Mouse (Mus musculus) hindbrain, embryonic 13.5 days (tissue): ENCODE data around the gene Rapgef1. TPM values are rescaled to one million over a fixed set of nuclear protein-coding genes. Genes with fewer than 3 reads are reported as not detected.

Experiments used
- ATAC-seq: fragments of 200-750 bp; cut with Nextera tagmentation; 2 replicates; pipeline ENCODE4 v1.8.0; 2017; ENCODE audit warnings: moderate TSS enrichment; ENCODE audit not compliant: low FRiP score
- H3K27ac ChIP-seq: fragments of 300-500 bp; sonication (generic); 2 replicates; pipeline ENCODE4 v1.5.1; 2015; ENCODE audit warnings: inconsistent platforms, mild to moderate bottlenecking, moderate library complexity
- H3K27me3 ChIP-seq: fragments of 300-500 bp; sonication (generic); 2 replicates; pipeline ENCODE4 v1.6.1; 2015; ENCODE audit warnings: mild to moderate bottlenecking, inconsistent platforms
- H3K36me3 ChIP-seq: fragments of 300-500 bp; sonication (generic); 2 replicates; pipeline ENCODE4 v1.6.1; 2015; ENCODE audit warnings: mild to moderate bottlenecking, inconsistent platforms
- H3K4me1 ChIP-seq: fragments of 300-500 bp; sonication (generic); replicated peaks from 2 replicates; pipeline ENCODE4 v1.6.1; 2015; ENCODE audit warnings: inconsistent platforms
- H3K4me2 ChIP-seq: fragments of 300-500 bp; sonication (generic); 2 replicates; pipeline ENCODE4 v1.6.1; 2015; ENCODE audit warnings: inconsistent platforms, mild to moderate bottlenecking, moderate library complexity
- H3K4me3 ChIP-seq: fragments of 300-500 bp; sonication (generic); 2 replicates; pipeline ENCODE4 v1.5.1; 2015; ENCODE audit warnings: mild to moderate bottlenecking, inconsistent platforms
- H3K9ac ChIP-seq: fragments of 300-500 bp; sonication (generic); 2 replicates; pipeline ENCODE4 v1.6.1; 2015; ENCODE audit warnings: mild to moderate bottlenecking, inconsistent platforms
- H3K9me3 ChIP-seq: fragments of 300-500 bp; sonication (generic); 2 replicates; pipeline ENCODE4 v1.6.1; 2016; ENCODE audit warnings: inconsistent platforms
- WGBS: fragments of 180-500 bp; shearing (Covaris S2); methylation state at CpG from one replicate; pipeline ENCODE4 v1.1.7; 2015; 5-methylcytosine and 5-hydroxymethylcytosine counted together
- polyA plus RNA-seq: library from polyadenylated mRNA; unstranded; fragments of >200 nt; fragmentation: Nextera tagmentation; extraction: Ambion mirVana; gene quantifications from 2 replicates; pipeline ENCODE4 v1.2.1, GENCODE M21; 2015

Gene Rapgef1
- polyA plus RNA-seq: 14.3 and 16.1 TPM in 2 replicates

DNA sequence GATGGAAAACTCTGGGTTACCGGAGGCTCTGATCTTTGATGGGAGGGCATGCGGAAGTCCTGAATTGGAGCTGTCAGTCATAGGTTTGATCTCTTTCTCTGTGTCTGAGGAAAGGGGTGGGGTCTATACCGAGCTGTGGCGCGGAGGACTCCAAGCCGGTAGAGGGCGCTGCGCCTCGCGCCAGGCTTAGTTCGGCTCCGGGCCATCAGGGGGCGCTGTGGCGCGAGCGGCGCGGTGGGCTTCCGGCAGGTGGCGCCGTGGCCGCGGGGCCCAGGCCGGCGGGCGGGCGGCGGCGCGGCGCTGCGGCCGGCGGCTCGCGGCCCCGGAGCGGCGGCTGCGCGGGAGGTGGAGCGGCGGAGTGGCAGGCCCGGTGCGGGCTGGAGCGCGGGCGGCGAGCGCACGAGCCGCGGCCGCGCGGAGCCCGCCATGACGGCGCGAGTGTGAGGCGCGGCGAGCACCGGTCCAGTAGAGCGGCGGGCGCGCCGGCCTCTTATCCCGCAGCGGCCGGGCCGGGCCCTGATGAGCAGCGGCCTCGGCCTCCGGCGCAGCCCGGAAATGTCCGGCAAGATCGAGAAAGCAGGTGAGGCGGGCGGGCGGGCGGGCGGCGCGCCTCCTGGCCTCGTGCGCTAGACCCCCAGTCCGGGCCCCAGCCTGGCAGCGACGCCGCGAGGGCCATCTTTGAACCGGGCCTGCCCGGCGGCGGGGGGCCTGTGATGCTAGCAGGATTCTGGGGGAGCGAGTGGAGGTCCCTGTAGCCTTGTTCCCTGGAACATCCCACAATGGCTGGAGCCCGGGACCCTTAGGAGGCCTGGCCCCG lies at the start of gene Rapgef1:
Rapgef1 (plus strand) TSS at position 237 of the 817 bp plus-strand sequence.
- Histone ChIP-seq H3K36me3 (no peaks in the 10 kb centered on the region), H3K9ac (peak within 1 kb of the TSS; percentile 92), H3K4me1 (peaks cover 43% of the 10 kb centered on the region), H3K4me3 (peak within 1 kb of the TSS; percentile 79), H3K9me3 (no peaks in the 10 kb centered on the region), H3K27me3 (no peaks in the 10 kb centered on the region), H3K27ac (peak within 1 kb of the TSS; percentile 92), H3K4me2 (peak within 1 kb of the TSS; percentile 83)
- under 1% methylated on average over 56 of the region's 101 CpGs for WGBS
- peak; percentile 81 for ATAC-seq

DNA sequence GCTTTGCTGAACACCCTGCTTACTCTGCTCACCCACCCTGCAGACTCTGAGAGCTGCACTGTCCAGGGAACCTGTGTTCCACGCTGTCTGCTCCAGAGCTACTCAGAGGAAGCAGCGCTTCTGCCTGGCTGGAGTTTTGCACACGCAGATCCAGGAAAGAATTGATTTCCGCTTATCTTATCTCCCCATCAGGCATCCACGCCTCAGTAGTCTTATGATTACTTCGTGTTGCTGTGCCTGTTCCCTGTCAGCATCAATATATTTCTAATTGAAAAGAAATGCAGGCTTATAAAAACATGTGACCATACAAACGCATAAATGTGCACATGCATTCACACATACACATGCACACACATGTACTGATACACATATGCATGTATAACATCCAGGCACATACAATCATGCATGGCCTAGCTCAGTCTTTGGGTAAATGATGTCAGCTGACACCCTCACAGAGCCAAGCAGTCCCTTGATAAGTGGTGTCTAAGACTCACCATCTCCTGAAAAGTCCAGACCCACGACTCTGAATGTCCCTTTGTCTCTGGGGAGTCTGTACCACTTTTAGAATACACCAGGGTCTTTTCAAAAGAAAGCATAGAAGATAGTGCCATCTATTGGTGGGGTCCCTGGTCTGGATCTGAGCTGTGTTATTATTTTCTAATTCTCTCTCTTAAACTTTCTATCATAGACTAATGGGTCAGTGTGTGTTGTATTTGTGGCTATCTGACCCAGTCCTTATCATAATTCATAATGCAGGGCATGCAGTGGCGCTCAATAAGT lies 47.4 kb upstream of the Rapgef1 start:
- Histone ChIP-seq H3K36me3 (no peaks in the 10 kb centered on the region), H3K4me2 (no peak overlapping the region), H3K4me3 (no peak overlapping the region), H3K27ac (no peak overlapping the region), H3K9ac (no peak overlapping the region), H3K9me3 (no peaks in the 10 kb centered on the region), H3K27me3 (peaks cover 8% of the 10 kb centered on the region; the same call in 1 of the 2 replicates), H3K4me1 (peaks cover 30% of the 10 kb centered on the region)
- no peak for ATAC-seq
- WGBS: 56% methylated on average over 9 of the region's 9 CpGs

DNA sequence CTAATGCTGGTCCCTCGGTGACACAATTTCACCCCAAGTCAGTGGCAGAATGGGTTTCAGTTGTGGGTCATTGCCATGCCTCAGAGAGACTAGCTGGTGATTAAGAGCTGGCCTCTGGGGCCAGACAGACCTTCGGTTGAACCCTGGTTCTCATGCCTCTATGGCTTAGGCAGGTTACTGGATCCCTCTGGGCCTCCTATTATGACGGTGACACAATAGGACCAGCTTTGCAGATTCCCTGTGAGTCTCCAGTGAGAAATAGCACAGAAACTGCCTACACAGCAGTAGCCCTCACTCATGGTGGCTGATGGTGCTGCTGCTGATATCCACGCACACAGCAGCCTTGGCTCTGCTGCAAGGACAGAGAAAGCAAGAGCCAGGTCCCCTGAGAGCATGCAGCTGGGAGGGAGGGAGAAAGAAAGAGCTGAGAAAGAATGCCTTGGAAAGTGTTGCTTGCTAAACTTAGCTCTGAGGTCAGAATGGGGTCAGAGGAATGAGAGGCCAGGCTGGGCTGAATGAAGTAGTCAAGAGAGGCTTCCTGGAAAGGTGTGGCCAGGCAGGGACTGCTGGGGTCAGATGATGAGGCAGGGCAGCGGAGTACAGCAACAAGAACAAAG lies 46.6 kb upstream of the Rapgef1 start:
- ATAC-seq: no peak
- peaks cover 3% of the 10 kb centered on the region; the same call in 1 of the 2 replicates for H3K27me3 ChIP-seq
- 18% methylated on average over 5 of the region's 5 CpGs for WGBS
- no peak overlapping the region for H3K9ac ChIP-seq
- peak overlapping the region; percentile 49; the same call in 1 of the 2 replicates for H3K27ac ChIP-seq
- H3K4me1 ChIP-seq: peaks cover 30% of the 10 kb centered on the region
- H3K36me3 ChIP-seq: no peaks in the 10 kb centered on the region
- no peak overlapping the region for H3K4me3 ChIP-seq
- no peak overlapping the region for H3K4me2 ChIP-seq
- no peaks in the 10 kb centered on the region for H3K9me3 ChIP-seq

- no peak overlapping the region for H3K4me3 ChIP-seq
- no peaks in the 10 kb centered on the region for H3K36me3 ChIP-seq
- peaks cover 30% of the 10 kb centered on the region for H3K4me1 ChIP-seq
- H3K9me3 ChIP-seq: no peaks in the 10 kb centered on the region
- no peak overlapping the region for H3K4me2 ChIP-seq
- ATAC-seq: 0 out of 2 replicates have a peak, but pooled peaks have one; percentile 25
- no peaks in the 10 kb centered on the region for H3K27me3 ChIP-seq
- no peak overlapping the region for H3K9ac ChIP-seq
- H3K27ac ChIP-seq: peak overlapping the region; percentile 45; the same call in 1 of the 2 replicates
- WGBS: 2% methylated on average over 5 of the region's 5 CpGs
Measured at GRCm38 (mm10) chr2:29573591-29573990, 45.9 kb upstream of the Rapgef1 start.

DNA sequence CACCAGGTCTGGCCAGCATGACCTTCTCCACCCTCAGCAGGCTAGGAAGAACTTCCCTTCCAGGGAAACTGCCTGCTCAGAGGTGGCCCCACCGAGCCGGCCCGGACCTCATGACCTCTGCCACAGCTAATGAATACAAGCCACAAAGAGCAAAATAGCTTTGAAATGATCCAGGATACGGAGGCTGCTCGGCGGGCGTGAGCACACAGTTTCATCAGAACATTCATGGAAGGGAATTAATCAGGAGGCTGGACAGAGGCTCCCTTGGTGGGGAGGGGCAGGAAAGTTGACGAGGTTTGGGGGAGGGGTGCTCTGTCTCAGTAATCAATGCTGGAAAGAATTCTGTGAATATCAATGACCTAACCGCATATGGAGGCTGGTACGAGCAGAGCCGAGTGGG lies 45.3 kb upstream of the Rapgef1 start:
- Histone ChIP-seq H3K4me2 (no peak overlapping the region), H3K27ac (0 out of 2 replicates have a peak overlapping the region, but pooled peaks have one; percentile 45), H3K4me1 (peaks cover 30% of the 10 kb centered on the region), H3K9me3 (no peaks in the 10 kb centered on the region), H3K4me3 (no peak overlapping the region), H3K36me3 (no peaks in the 10 kb centered on the region), H3K9ac (no peak overlapping the region), H3K27me3 (no peaks in the 10 kb centered on the region)
- 0 out of 2 replicates have a peak, but pooled peaks have one; percentile 47 for ATAC-seq
- WGBS: 4% methylated on average over 11 of the region's 11 CpGs

- WGBS: 3% methylated on average over 7 of the region's 7 CpGs
- no peak for ATAC-seq
Measured at GRCm38 (mm10) chr2:29582415-29582814, 37.1 kb upstream of the Rapgef1 start.

DNA sequence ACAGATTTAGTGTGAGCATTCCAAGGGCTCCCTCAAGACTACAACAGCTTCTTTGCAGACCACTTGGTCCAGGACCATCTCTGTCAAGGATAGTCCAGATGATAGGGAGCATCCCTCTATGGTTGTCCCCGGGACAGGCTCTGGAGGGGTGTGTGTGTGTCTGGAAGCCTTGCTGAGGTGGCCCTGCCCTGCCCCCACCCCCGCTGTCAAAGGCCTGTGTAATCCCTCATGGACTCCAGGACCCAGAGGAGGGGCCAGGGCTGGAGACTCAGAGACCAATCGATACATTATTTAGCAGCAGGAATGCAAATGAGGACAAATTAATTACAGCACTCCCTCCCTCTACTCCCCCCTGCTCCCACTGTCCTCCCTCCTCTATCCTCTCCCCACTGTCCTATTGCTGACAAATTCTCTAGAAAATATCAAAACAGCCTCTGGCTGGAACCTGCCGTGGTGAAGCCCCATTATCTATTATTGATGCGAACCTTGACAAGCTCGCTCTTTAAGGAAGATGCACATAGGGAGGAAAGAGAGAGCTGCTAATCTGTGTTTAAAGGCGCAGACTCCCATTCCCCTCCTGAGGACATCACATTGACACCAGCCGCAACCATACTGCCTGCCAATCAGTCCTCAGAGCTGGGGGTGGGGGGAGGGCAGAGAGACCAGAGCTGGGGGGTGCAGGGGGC lies 33.4 kb upstream of the Rapgef1 start:
- WGBS: 21% methylated on average over 8 of the region's 8 CpGs
- peak overlapping the region; percentile 55 for H3K27ac ChIP-seq
- no peaks in the 10 kb centered on the region for H3K27me3 ChIP-seq
- H3K9ac ChIP-seq: 0 out of 2 replicates have a peak overlapping the region, but pooled peaks have one; percentile 14
- H3K4me1 ChIP-seq: peaks cover 17% of the 10 kb centered on the region
- no peak overlapping the region for H3K4me3 ChIP-seq
- no peaks in the 10 kb centered on the region for H3K9me3 ChIP-seq
- H3K36me3 ChIP-seq: no peaks in the 10 kb centered on the region
- 0 out of 2 replicates have a peak overlapping the region, but pooled peaks have one; percentile 21 for H3K4me2 ChIP-seq
- peak; percentile 46 for ATAC-seq

More at GRCm38 (mm10) chr2:29582415-29582814, 37.1 kb upstream of the Rapgef1 start:
- H3K4me1 ChIP-seq: peaks cover 17% of the 10 kb centered on the region
- H3K4me3 ChIP-seq: no peak overlapping the region
- H3K9ac ChIP-seq: no peak overlapping the region
- no peaks in the 10 kb centered on the region for H3K9me3 ChIP-seq
- H3K4me2 ChIP-seq: no peak overlapping the region
- H3K27me3 ChIP-seq: no peaks in the 10 kb centered on the region
- no peak overlapping the region for H3K27ac ChIP-seq
- no peaks in the 10 kb centered on the region for H3K36me3 ChIP-seq

- no peak overlapping the region for H3K4me3 ChIP-seq
- WGBS: 72% methylated on average over 4 of the region's 4 CpGs
- H3K4me2 ChIP-seq: no peak overlapping the region
- H3K27me3 ChIP-seq: no peaks in the 10 kb centered on the region
- no peaks in the 10 kb centered on the region for H3K36me3 ChIP-seq
- no peak for ATAC-seq
- peaks cover 20% of the 10 kb centered on the region for H3K4me1 ChIP-seq
- no peak overlapping the region for H3K9ac ChIP-seq
- no peak overlapping the region for H3K27ac ChIP-seq
- H3K9me3 ChIP-seq: no peaks in the 10 kb centered on the region
Measured at GRCm38 (mm10) chr2:29588006-29588405, 31.5 kb upstream of the Rapgef1 start.

- 23% methylated on average over 10 of the region's 10 CpGs for WGBS
Measured at GRCm38 (mm10) chr2:29589266-29589665, 30.3 kb upstream of the Rapgef1 start.

GRCm38 (mm10) chr2:29591626-29592025 lies 27.9 kb upstream of the Rapgef1 start:
- no peak overlapping the region for H3K4me3 ChIP-seq
- H3K27me3 ChIP-seq: no peaks in the 10 kb centered on the region
- H3K27ac ChIP-seq: no peak overlapping the region
- no peaks in the 10 kb centered on the region for H3K9me3 ChIP-seq
- no peaks in the 10 kb centered on the region for H3K36me3 ChIP-seq
- 92% methylated on average over 6 of the region's 6 CpGs for WGBS
- no peak overlapping the region for H3K9ac ChIP-seq
- ATAC-seq: no peak
- no peak overlapping the region for H3K4me2 ChIP-seq
- peaks cover 11% of the 10 kb centered on the region for H3K4me1 ChIP-seq

More at GRCm38 (mm10) chr2:29589266-29589665, 30.3 kb upstream of the Rapgef1 start:
- no peak overlapping the region for H3K4me2 ChIP-seq
- no peak overlapping the region for H3K4me3 ChIP-seq
- H3K27ac ChIP-seq: no peak overlapping the region
- H3K9me3 ChIP-seq: no peaks in the 10 kb centered on the region
- H3K4me1 ChIP-seq: peaks cover 22% of the 10 kb centered on the region
- no peaks in the 10 kb centered on the region for H3K27me3 ChIP-seq
- no peak overlapping the region for H3K9ac ChIP-seq
- no peaks in the 10 kb centered on the region for H3K36me3 ChIP-seq
- ATAC-seq: no peak

- Histone ChIP-seq H3K9me3 (no peaks in the 10 kb centered on the region), H3K36me3 (no peaks in the 10 kb centered on the region), H3K9ac (no peak overlapping the region), H3K4me1 (peaks cover 5% of the 10 kb centered on the region; the same call in 1 of the 2 replicates), H3K27me3 (no peaks in the 10 kb centered on the region), H3K27ac (no peak overlapping the region), H3K4me2 (no peak overlapping the region), H3K4me3 (no peak overlapping the region)
- 64% methylated on average over 8 of the region's 8 CpGs for WGBS
- no peak for ATAC-seq
Measured at GRCm38 (mm10) chr2:29592537-29592936, 27.0 kb upstream of the Rapgef1 start.
